Comparison of ENCODE assay signal across 9 mouse cellular contexts in the genomic region with DNA sequence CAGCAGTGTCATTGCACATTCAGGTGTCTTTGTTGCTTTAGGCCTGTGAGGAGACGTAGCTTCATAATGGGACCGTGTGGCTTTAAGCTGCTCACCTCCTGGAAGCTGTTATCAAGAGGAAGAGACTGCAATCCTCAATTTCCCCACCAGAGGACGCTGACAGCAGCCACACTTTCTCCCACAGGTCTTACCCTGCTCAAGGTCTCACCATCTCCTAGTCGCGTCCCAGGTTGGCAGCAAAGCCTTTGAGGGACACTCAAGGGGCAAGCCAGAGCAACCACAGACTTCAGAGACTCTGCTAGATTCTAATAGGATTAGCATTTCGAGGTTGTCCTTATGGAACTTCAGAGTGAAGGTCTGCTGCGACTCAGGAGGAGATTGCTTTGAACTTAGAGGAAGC.
A peak's percentile ranks its signal among the peaks of the same experiment; 100 is the strongest.
DNase-seq lines count a peak whose midpoint lies in the region; ATAC-seq lines count a peak whose summit lies in the region.
"Had no signal": no experiment of that assay in that cellular context is flagged by ENCODE, and none has a peak within 500 bp of the region (broad histone marks: within the 10 kb centered on the region; RNA-seq: fewer than 3 reads in every experiment).

No protein-coding gene starts in this region.

- no peak overlapping the region for H3K27ac ChIP-seq in midbrain, embryonic 10.5 days (replicated peaks)
- no peak overlapping the region for H3K27ac ChIP-seq in midbrain, embryonic 16.5 days (ENCODE audit: low read length)
- no peak overlapping the region for H3K27ac ChIP-seq in midbrain, embryonic 11.5 days (ENCODE audit: low read depth, low read length)
- H3K27ac ChIP-seq: macrophage had no signal

- no peaks in the 10 kb centered on the region for H3K9me3 ChIP-seq in midbrain, embryonic 10.5 days (replicated peaks)
- no peaks in the 10 kb centered on the region for H3K9me3 ChIP-seq in midbrain, embryonic 16.5 days (replicated peaks; ENCODE audit: control insufficient read depth, low read length, poor library complexity, severe bottlenecking)
- no peaks in the 10 kb centered on the region for H3K9me3 ChIP-seq in midbrain, embryonic 11.5 days (ENCODE audit: control insufficient read depth, low read length)

- no peaks in the 10 kb centered on the region for H3K36me3 ChIP-seq in midbrain, embryonic 10.5 days
- no peaks in the 10 kb centered on the region for H3K36me3 ChIP-seq in midbrain, embryonic 16.5 days (ENCODE audit: control insufficient read depth, insufficient read depth, low read length)
- no peaks in the 10 kb centered on the region for H3K36me3 ChIP-seq in midbrain, embryonic 11.5 days (ENCODE audit: control insufficient read depth, insufficient read depth, low read length)

- DNase-seq in cerebellum, postnatal 4 days (ENCODE audit: low spot score in 2 of 2), result peak; percentile 26 to 44
- no peak for DNase-seq in cerebellum, adult 11-12 months
- peak; percentile 70 for DNase-seq in midbrain, embryonic 10.5 days (ENCODE audit: low spot score)
- DNase-seq in embryo, embryonic 9.5 days (ENCODE audit: extremely low spot score), result peak; percentile 32
- peak; percentile 94 for DNase-seq in midbrain, embryonic 11.5 days (ENCODE audit: low spot score, missing footprints)
- no peak for DNase-seq in spleen, postnatal 14 days (ENCODE audit: low spot score in 2 of 2)
- no peak for DNase-seq in kidney, adult 9 months

- H3K27me3 ChIP-seq in midbrain, embryonic 10.5 days (ENCODE audit: low read depth, poor library complexity, severe bottlenecking), result peaks cover 19% of the 10 kb centered on the region
- no peaks in the 10 kb centered on the region for H3K27me3 ChIP-seq in midbrain, embryonic 16.5 days (ENCODE audit: control insufficient read depth, insufficient read depth, low read depth, low read length)
- no peaks in the 10 kb centered on the region for H3K27me3 ChIP-seq in midbrain, embryonic 11.5 days (ENCODE audit: control insufficient read depth, insufficient read depth, low read length)

- H3K4me1 ChIP-seq in midbrain, embryonic 10.5 days, result peaks cover 22% of the 10 kb centered on the region
- H3K4me1 ChIP-seq in midbrain, embryonic 16.5 days (ENCODE audit: control insufficient read depth, insufficient read depth, low read length), result peaks cover 14% of the 10 kb centered on the region
- peaks cover 8% of the 10 kb centered on the region for H3K4me1 ChIP-seq in midbrain, embryonic 11.5 days (ENCODE audit: control insufficient read depth, insufficient read depth, low read length)

- 23% methylated on average over 7 of the region's 7 CpGs for WGBS in midbrain, embryonic 10.5 days
- 14% methylated on average over 7 of the region's 7 CpGs for WGBS in midbrain, embryonic 16.5 days
- 16% methylated on average over 7 of the region's 7 CpGs for WGBS in midbrain, embryonic 11.5 days

- no peak overlapping the region for H3K4me2 ChIP-seq in midbrain, embryonic 16.5 days (ENCODE audit: low read length)
- no peak overlapping the region for H3K4me2 ChIP-seq in midbrain, embryonic 11.5 days

- no peak overlapping the region for H3K4me3 ChIP-seq in midbrain, embryonic 10.5 days
- H3K4me3 ChIP-seq in midbrain, embryonic 16.5 days (ENCODE audit: low read depth, low read length), result no peak overlapping the region
- H3K4me3 ChIP-seq in midbrain, embryonic 11.5 days (ENCODE audit: low read depth, low read length), result no peak overlapping the region

- ATAC-seq in midbrain, embryonic 16.5 days, result no peak
- ATAC-seq in midbrain, embryonic 11.5 days (ENCODE audit: low FRiP score), result peak; percentile 52

- H3K9ac ChIP-seq in midbrain, embryonic 16.5 days (ENCODE audit: low read depth, low read length), result no peak overlapping the region
- H3K9ac ChIP-seq in midbrain, embryonic 11.5 days (ENCODE audit: low read length), result no peak overlapping the region

Comparison
In these comparisons a context has a peak if more than half of its experiments do, and no peak if none do; other contexts are left out.
1. DNase-seq: peak in cerebellum, postnatal 4 days (2 of 2), midbrain, embryonic 10.5 days (single experiment), embryo, embryonic 9.5 days (single experiment) and midbrain, embryonic 11.5 days (single experiment); none in cerebellum, adult 11-12 months (single experiment), spleen, postnatal 14 days (0 of 2) and kidney, adult 9 months (single experiment).